Mouse (Mus musculus) frontal cortex, postnatal 10 days (tissue): ENCODE data around the gene Grk6.
A peak's percentile ranks its signal among the peaks of the same experiment; 100 is the strongest.

Experiments used
- DNase-seq, 2 experiments: peaks; one replicate each; pipeline ENCODE4 v3.0.0; 2022; ENCODE audit warnings: low spot score in 2 of 2, mixed read lengths in 1 of 2

Gene Grk6

DNA sequence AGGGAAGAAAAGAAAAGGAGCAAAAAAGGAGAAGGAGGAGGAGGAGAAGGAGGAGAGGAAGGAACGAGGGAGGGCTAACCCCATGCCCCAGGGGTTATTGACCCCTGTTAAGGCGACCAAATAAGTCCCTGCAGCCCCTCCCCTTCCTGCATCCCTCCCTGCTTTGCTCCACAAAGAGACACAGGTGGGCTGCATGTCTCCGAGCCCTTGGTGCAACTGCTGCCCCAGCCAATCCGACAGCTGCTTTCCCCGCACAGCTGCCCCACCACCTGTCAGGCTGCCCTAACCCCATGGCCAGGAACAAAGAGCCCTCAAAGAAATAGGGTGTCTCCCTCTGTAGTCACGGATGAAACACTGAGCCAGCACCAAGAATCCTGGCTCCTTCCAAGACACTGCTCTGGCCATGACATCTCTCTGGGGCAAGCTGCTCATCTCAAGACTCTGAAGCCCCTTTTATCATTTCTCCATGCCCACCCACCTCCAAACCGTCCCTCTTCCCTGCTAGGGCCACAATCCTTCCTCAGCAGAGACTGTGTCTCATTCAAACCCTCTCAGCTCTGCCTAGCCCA lies 39.7 kb downstream of the Grk6 start:
- no peak for DNase-seq

DNA sequence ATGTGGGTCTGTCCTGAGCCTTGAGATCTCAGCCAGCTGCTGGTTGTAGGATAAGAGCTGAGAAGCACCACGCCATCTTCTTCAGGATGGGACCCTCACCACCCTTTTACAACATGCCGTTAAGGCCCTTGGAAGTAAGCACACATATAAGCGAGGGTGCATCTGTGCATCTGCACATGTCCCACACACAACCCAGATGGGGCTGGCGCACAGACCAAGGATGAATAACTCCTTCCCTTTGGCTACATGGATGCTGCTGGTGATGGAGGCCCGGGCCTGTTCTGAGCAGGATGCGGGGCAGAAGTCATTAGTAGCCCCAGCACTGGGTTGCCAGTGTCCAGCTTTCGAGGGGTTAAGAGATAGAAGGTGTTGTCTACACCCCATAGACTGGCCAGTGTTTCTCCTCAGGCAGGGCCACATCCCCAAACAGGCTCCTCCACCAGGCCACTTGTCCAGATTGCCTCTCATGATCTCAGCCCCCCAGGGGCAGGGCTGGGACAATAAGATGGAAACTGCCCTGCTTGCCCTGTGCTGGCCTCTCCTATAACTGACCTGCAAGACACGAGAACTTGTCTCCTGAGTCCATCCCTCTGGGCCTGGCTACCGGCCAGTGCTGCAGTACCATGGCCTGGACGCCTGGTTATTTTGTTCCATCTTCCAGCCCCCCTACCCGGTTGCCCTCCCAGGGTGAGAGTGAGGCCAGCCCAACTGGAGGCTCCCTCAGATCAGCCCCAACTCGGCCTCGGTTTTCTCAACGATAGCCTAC lies 41.3 kb downstream of the Grk6 start:
- no peak for DNase-seq

DNA sequence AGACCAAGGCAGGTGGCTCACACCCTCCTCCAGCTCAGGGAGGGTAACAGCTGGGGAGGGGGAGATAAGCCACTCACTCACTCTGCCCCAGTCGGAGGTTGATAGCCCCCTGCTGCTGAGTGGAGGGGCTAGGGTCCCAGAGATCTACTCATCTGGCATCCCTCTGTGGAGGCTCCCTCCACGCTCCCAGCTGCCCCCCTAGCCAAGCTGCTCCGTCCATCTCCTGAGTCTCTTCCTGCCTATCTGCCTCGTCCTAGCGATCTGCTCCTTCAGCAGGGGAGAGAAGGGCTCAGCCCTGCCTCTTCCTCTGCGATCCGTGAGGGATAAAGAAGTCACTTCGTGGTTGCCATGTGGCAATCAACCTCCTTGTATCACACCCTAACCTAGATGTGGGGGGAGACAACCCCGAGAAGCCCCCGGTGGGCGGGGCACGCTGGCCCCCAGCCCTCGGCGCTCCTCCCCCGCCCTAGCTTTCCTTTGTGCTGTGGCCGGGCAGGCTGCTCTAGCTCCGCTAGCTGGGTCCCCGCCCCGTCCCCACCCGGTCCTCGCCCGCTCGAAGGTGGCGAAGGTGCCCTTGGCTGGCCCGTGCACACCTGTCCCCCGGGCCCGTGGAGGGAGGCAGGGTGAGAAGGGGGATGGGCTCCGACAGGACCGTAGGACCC lies 42.2 kb downstream of the Grk6 start:
- DNase-seq = no peak

DNA sequence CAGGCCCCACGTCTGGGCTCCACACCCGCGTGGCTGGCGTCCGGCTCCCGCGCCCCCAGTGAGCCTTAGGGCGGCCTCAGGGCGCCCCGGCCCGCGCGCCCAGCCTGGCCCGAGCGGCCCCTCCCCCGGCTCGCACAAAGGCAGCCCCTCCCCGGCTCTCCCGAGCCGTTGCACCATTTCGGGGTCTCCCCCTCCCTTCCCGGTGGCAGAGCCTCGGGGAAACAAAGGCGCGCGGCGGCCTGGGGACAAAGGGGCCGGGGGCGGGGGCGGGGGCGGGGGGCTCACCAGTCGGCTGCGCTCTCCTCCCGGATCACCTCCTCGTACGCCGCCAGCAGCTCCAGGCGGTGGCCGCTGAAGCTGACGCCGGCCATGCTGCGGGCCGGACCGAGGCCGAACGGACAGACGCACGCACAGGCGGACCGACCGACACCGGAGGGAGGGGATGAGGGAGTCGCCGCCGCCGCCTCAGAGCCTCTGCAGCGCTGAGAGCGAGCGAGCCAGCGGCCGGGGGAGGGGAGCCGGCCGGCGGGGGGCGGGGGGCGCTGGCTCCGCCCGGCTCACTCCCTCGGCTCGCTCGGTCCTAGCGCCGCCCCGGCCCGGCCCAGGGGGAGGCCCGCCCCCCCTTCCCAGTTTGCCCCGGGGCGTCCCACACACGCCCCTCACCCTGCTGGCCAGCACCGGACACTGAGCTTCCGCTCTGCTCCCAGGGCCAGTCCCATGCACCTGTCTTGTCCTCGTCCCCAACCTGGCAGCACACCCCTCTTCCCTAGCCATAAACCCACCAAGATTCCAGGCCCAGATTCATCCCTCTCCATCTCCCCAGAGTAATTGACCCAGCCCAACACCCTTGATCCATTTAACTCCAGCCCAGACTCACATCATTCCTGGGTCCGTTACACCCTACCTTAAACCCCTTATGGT lies 43.0 kb downstream of the Grk6 start, which contains the start of gene Dbn1:
TSS of gene Dbn1 (minus strand) at position 534 of the 921 bp plus-strand sequence.
- peak in 1 of 2 experiments; percentile 61 for DNase-seq

DNA sequence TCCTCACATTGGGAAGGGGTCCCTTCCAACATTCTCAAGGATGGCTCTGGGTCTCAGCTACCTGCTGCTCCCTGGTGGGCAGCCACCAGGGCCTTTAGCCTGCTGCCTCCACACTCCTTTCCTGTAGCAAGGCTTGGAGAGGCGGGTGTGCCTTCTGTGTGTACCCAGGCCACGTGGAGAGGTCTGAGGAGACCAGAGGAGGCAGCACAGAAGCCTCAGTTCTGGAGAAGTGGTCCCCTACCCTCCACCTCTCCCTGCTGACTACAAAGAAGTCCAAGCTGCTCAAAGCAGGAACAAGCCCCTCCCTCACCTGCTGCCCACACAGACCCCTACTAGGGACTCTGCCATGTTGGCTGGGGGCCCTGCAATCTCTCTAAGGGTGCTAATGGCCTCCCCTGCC lies 49.4 kb downstream of the Grk6 start:
- no peak for DNase-seq

DNA sequence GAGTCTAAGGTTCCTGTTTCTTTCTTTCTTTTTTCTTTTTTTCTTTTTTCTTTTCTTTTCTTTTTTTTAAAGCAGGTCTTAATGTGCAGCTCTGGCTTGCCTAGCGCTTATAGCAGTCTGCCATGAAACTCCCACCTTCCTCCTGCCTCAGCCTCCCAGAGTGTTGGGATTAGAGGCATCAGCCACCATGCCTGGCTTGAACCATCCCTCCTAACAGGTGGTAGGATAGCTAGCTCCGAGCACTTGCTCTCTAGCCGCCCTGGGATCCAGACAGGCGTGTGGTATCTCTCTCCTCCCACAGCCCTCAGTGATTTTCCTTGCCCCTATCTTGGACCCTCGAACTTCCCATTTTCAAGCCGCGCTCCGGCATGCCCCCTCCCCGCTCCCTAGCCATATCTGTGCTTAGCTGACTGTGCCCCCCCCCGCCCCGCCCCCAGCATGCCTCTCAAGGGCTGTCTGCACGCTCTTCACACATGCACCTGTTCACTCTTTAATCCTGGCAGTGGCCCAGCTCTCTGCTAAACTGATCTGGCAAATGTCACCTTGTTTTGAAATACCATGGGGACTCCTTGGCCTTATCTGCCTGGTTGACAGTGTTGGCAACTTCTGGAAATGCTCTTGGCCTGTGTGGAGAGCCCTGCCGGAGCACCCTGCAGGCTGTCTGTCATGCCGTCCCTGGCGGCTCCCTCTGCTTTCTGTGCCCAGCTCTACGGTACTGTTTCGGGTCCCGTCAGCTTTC lies 50.2 kb downstream of the Grk6 start:
- DNase-seq = no peak

DNA sequence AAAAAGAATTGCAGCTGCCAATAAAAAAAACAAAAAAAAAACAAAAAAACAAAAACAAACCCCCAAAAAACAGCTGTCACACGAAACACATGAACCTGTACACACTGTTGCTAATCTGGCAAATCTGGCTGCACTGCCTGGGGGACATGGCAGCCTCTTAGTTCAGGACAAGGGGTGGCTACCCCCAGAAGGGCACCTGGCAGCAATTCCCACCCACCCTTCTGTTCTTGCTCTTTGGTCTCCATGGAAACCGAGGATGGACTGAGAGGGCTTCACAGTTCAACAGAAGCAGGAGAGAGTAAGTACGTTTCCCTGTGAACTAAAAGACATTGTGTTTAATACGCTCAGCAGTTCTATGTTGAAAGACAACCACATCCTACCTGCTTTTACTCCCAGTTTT lies 50.8 kb downstream of the Grk6 start:
- no peak for DNase-seq

DNA sequence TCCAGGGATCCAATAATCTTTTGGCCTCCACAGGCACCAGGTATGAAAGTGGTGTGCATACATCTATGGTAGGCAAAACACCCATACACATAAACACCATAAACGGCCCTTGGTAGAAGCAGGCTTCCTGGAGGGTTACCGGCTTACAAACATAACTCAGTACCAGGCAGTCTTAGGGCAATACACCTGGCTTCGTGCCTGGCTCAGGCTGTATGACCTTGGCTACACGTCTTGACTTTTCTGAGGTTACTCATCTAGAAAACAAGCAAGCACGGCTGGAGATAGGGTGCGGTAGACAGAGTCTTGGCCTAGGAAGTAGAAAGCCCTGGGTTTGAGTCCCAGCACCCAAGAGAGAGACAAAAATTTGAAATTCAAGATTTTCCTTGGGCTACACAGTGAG lies 51.8 kb downstream of the Grk6 start:
- DNase-seq = no peak

DNA sequence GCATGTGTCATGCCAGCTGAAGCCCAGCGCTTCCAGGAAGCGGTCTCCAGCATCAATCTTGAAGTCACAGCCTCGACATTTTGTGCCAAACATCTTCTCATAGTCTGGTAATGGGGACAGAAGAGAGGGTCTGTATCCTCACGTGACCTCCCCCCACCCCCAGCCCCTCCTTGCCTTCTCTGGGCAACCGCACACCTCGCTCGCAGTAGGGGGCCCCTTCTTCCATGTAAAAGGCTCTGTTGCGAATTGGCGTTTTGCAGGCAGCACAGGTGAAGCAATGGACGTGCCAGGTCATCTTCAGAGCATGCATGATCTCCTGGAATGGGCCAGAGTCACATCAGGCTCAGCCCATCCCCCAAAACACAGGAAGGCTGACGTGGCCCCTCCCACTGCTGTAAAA lies 54.0 kb downstream of the Grk6 start:
- DNase-seq = no peak

DNA sequence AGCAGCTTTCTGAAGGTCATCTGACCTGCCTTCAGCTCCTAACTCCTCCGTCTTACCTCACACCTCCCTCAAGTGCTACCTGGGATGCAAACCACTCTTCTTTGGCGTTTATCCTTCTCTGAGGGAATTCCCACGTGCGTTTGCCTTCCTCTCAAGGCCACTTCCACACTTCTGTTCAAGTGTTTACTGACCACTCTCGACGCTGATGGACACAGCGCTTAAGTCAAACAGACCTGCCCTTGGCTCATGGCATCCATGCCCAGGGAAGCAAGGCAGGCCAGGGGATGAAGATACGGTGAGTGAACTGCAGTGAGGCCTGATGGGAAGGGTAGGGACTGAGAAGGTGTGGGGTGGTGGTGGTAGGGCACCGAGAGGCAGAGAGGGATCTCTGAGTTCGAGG lies 55.7 kb downstream of the Grk6 start:
- no peak for DNase-seq

DNA sequence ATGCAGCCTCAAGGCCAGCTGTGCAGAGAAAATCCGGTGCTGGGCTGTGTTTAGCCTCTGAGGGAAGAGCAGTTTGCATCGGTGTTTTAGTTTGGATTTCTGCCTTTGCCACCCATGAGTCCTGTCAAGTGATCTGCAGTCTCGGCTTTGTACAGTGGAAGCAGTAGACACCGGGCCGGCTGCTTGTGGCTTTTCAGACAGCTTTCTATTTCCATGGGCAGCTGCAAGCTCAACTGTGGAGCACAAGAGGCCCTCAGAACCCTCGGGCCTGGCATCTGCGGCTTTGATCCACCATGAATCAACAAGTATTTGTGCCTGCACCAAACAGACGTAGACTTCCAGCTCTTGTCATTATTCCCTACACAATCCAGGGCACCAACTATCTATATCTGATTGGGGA lies 57.5 kb downstream of the Grk6 start:
- no peak for DNase-seq

DNA sequence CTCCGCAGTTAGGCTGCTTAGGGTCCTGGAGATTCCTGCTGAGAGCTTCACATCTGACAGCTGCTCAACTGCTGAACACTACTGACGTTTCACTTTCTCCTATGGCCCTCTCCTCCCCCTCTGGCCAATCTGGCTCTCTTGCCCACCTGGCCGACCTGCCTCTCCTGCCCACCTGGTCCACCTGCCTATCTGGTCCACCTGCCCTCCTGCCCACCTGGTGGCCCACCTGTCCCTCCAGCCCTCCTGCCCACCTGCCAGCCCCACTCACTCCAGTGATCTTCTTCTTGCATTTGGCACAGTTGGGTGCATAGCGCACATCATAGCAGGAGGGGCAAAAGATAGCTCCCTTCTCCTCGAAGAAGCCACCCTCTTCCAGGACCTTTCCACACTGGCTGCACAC lies 59.5 kb downstream of the Grk6 start:
- DNase-seq = no peak

DNA sequence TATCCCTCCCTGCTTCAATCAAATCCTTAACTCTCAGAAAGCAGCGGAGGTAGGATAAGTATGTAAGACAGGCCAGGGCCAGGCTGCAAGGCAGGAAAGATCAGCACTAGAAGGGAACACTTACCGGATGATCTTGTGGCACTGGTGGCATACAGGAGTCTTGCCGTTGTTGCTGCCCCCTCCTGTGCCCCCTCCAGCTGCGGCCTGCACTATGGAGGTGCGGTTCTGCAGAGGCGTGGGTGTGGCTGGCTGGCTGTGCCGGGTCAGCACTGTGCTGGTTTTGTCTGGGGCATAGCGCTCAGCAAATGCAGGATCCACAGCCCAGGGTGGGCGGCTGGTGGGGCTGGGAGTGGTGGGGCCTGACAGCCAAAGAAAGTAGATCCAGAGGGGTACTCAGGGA lies 60.9 kb downstream of the Grk6 start:
- no peak for DNase-seq

DNA sequence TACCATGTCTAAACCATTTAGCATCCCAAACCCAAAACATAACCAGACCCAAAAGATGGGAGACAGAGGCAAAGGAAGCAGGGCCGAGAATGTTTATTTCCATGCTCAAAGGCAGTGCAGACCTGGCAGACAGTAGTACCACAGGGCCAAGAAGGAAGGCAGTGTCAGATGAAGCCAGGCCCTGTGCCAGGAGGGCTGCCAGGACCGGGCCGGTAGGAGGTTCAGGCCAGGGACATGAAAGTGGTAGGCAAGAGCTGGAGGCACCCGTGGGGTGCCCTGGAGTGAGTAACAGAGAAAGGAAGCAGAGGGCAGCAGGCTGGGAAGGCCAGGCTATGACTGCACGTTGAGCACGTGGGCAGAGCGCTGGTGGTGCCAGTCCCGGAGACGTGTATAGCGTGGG lies 61.8 kb downstream of the Grk6 start:
- DNase-seq = no peak

DNA sequence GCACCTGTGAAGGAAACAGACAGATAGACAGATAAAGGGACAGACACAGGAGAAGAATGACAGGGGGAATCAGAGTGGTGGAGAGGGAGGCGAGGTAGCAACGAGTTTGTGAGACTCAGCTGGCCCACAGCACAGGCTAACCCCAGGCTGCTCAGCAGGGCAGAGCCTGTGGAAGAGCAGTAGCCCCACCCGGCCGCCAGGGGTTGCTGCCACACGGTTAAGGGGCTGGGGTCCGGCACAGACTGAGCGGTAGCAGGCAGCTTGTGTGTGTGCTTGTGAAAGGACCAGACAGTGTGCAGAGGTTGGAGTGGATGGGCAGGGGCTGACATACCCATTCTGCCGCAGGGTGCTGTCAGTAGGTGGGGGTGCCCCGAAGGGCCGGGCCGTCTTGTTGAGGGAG lies 63.0 kb downstream of the Grk6 start:
- DNase-seq = no peak

DNA sequence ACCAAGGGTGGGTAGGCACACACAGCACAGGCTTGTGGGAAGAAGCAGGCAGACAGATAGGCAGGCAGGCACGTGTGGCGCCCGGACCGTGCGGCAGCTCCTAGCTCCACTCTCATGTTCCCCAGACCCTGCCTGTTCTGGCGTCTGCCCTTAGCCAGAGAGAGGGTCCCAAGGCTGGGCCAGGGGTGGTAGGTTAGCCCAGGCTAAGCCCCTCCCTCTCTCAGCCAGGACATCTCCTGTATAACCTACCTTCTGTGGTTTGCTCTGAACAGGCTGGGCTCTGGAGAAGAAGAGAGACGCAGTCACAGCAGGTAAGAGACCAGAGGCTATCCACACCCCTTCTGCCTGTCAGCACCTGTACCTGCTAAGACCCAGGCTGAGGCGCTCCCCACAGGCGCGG lies 63.7 kb downstream of the Grk6 start:
- no peak for DNase-seq

DNA sequence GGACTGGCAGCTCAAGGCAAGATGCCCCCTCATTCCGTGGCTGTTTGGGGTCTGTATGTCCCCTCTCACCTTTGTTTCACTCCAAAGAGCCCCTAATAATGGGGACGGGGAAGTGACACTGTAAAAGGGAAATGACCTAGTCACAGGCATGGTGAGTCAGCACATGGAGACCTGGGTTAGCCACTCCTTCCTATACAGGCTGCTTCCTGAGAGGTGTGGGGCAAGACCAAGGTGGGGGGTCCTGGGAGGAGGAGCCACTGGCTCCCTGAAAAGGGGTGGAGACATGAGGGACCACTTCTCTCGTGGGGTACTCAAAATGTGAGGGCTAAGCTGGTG lies 65.4 kb downstream of the Grk6 start:
- DNase-seq = no peak
